17 mouse cellular contexts compared by ENCODE assay signal in genomic region chr8:48912842-48913241, GRCm38 (mm10).
"Had no signal": no experiment of that assay in that cellular context is flagged by ENCODE, and none has a peak within 500 bp of the region (broad histone marks: within the 10 kb centered on the region; RNA-seq: fewer than 3 reads in every experiment).

No protein-coding gene starts in this region.

- H3K9me3 ChIP-seq: liver, embryonic 15.5 days; midbrain, embryonic 13.5 days; midbrain, embryonic 15.5 days; neural tube, embryonic 12.5 days; stomach, embryonic 15.5 days had no signal

- H3K4me3 ChIP-seq: liver, embryonic 15.5 days; megakaryocyte, embryonic 14.5 days; midbrain, embryonic 13.5 days; midbrain, embryonic 15.5 days; neural tube, embryonic 12.5 days; stomach, embryonic 15.5 days had no signal

- H3K4me1 ChIP-seq: liver, embryonic 15.5 days; megakaryocyte, embryonic 14.5 days; midbrain, embryonic 13.5 days; midbrain, embryonic 15.5 days; neural tube, embryonic 12.5 days; stomach, embryonic 15.5 days had no signal

- H3K9ac ChIP-seq: liver, embryonic 15.5 days; liver, postnatal 0 days; midbrain, embryonic 13.5 days; midbrain, embryonic 15.5 days; neural tube, embryonic 12.5 days; stomach, embryonic 15.5 days had no signal

- H3K4me2 ChIP-seq: liver, embryonic 15.5 days; midbrain, embryonic 11.5 days; midbrain, embryonic 13.5 days; midbrain, embryonic 15.5 days; neural tube, embryonic 12.5 days; stomach, embryonic 15.5 days had no signal

- DNase-seq: liver, postnatal 0 days; lung, postnatal 14 days; lung, postnatal 36 days; right cerebral cortex, postnatal 14 days; thymus, adult 2 months; thymus, postnatal 25 days; thymus, postnatal 4 days had no signal

- H3K36me3 ChIP-seq: liver, embryonic 15.5 days; midbrain, embryonic 13.5 days; midbrain, embryonic 15.5 days; neural tube, embryonic 12.5 days; stomach, embryonic 15.5 days had no signal

- ATAC-seq: liver, postnatal 0 days; lung, postnatal 0 days; midbrain, embryonic 13.5 days; midbrain, embryonic 15.5 days had no signal

- H3K27me3 ChIP-seq: liver, embryonic 15.5 days; megakaryocyte, embryonic 14.5 days; midbrain, embryonic 13.5 days; midbrain, embryonic 15.5 days; neural tube, embryonic 12.5 days; stomach, embryonic 15.5 days had no signal

- H3K27ac ChIP-seq: liver, embryonic 15.5 days; macrophage; midbrain, embryonic 13.5 days; midbrain, embryonic 15.5 days; neural tube, embryonic 12.5 days; stomach, embryonic 15.5 days; stomach, postnatal 0 days had no signal
